Mouse (Mus musculus): ENCODE results near the gene Ces2e.
"Not testable (repeated sequence)": the region's sequence is repeated elsewhere in the genome, so short reads cannot be mapped to it uniquely, and the experiment has no call there.

Gene Ces2e

DNA sequence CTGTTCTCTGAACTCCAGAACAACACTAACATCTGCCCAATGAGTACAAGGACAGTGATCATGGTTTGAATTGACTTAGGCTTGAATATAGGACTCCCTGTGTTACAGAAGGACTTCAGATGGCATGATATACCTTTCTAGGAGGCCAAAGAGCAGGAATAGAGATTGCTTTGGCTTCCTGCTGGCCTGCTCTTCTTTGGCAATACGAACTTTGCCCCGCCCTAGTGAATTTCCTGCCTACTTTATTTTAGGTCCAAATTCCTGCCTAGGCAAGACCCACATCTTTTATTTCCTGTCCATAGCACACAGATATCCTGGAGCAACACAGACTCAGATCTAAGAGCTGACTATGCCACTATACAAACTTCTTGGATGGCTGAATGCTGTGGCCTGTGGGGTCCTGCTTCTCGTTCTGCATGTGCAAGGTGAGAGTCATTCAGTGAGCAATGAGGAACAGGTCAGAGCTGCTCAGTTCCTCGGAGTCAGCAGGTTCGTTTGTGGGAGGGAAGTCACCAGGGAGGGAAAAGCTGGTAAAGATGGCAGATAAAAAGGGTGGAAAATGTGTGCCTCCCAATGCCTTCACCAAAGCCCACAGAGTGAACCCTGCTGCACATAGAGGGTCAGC, at the start of gene Ces2e:
Ces2e (plus strand) TSS at position 289 of the 625 bp plus-strand sequence.
- in situ Hi-C loops (cut with MboI; ENCODE audit: unreplicated experiment in 2 of 2): loop anchor here in 1 of 2 experiments (25.0 kb wide), 1 partner anchor 114 kb away; no protein-coding TSS in a partner anchor

DNA sequence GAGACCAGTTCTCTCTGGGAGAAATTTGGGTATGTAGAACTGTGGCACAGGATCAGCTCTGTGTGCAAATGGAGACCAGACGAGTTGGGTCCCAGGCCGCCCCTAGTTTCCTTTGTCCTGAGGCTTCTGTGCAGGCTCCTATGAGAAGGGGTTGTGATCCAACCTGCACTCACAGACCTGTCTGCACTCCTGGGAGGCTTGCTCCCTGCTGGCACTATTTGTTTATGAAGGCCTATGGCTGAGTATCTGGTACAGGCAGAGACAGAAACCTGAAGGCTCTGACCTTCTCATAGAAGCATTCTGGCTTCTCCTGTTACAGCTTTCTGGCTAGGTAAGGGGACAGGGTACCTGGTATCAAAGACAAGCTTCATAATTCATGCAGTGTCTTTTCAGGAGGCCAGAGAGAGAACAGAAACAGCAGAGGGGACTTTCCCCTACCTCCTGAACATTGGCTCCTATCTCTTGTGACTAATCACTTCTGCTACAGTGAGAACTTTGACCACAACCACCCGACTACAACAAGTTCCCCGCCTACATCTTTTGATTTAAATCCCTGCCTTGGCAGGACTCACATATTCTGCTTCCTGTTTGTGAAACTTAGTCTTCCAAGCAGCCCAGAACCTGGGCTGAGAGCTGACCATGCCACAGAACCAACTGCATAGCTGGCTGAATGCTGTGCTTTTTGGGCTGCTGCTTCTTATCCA, 39.7 kb upstream of the Ces2e start:
- in situ Hi-C loops (cut with MboI; ENCODE audit: unreplicated experiment in 2 of 2): not testable (repeated sequence)

DNA sequence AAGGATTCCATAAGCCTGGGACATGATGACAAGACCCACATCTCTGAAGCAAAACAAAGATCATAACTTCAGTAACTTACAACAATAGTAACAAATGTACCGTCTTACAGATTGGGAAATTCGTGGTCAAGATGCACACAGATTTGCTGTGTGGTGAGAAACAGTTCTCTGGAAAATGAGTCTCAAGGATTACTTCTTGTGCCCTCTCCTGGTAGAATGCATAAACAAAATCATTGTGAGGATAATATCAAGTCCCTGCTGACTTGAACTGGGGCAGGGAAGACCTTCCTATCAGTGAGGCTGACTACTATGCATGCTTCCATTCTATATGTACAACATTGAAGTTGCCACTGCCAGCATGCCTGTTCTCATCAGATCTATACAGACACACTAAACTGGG, 24.3 kb upstream of the Ces2e start:
- in situ Hi-C loops (cut with MboI; ENCODE audit: unreplicated experiment in 2 of 2): loop anchor here in 1 of 2 experiments (10.0 kb wide), 1 partner anchor 217 kb away; no protein-coding TSS in a partner anchor

DNA sequence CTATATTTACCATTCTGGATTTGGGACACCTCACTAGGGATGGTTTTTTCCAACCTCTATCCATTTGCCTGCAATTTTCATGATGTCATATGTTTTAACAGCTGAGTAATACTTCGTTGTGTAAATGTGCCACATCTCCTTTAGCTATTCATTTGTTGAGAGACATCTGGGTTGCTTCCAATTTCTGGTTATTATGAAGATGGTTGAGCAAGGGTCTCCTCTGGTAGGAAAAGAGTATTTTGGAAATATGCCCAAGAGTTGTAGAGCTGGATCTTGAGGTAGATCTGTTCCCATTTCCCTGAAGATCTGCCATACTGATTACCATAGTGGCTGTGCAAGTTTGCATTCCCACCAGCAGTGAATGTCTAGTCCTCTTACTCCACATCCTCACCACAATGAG, 18.9 kb upstream of the Ces2e start:
- in situ Hi-C loops (cut with MboI; ENCODE audit: unreplicated experiment in 2 of 2): loop anchor here in 1 of 2 experiments (10.0 kb wide), 1 partner anchor 222 kb away; no protein-coding TSS in a partner anchor

DNA sequence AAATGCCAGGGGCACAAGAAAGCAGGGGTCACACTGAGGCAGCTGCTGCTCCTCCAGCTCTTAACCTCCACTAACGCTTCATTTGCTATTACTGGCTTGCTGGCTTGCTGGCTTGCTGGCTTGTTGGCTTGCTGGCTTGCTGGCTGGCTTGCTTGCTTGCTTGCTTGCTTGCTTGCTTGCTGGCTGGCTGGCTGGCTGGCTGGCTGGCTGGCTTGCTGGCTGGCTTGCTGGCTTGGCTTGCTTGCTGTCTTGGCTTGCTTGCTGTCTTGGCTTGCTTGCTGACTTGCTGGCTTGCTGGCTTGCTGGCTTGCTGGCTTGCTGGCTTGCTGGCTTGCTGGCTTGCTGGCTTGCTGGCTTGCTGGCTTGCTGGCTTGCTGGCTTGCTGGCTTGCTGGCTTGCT, 17.0 kb upstream of the Ces2e start:
- in situ Hi-C loops (cut with MboI; ENCODE audit: unreplicated experiment in 2 of 2): loop anchor here in 1 of 2 experiments (10.0 kb wide), 1 partner anchor 224 kb away; no protein-coding TSS in a partner anchor

DNA sequence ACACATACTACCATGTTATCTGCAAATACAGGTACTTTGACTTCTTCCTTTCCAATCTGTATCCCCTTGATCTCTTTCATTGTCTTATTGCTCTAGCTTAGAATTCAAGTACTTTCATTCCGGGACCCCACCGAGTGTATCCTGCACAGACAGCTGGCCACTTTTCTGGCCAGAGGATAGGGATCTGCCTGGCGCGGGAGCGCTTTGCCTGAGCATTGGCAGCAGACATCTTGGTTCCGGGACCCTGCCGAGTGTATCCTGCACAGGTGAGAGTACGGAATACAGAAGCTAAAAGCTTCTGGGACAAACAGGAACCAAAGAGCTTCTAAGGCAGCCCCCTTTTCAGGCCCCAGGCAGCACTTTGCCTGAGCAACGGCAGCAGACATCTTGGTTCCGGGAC, 16.4 kb upstream of the Ces2e start:
- in situ Hi-C loops (cut with MboI; ENCODE audit: unreplicated experiment in 2 of 2): loop anchor here in 1 of 2 experiments (10.0 kb wide), 1 partner anchor 225 kb away; no protein-coding TSS in a partner anchor

DNA sequence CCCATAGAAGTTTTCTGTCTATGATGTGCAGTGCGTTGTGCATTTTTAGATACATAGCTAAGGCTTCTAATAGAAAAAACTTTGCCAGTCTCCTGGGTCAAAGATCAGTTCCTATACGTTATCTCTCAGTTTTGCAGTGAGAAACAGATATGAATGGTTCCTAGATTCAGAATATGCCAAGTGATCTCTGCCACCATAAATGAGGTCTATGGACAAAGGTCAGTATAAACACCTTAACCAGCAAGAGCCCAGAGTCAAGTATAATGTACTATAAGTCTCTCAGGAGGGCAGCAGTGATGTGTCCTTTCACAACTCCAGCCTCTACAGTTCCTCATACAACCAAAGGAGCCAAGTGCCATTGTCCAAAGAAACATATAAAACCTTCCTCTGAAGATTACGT, 1.2 kb downstream of the Ces2e start:
- in situ Hi-C loops (cut with MboI; ENCODE audit: unreplicated experiment in 2 of 2): loop anchor here in 1 of 2 experiments (25.0 kb wide), 1 partner anchor 115 kb away; no protein-coding TSS in a partner anchor

DNA sequence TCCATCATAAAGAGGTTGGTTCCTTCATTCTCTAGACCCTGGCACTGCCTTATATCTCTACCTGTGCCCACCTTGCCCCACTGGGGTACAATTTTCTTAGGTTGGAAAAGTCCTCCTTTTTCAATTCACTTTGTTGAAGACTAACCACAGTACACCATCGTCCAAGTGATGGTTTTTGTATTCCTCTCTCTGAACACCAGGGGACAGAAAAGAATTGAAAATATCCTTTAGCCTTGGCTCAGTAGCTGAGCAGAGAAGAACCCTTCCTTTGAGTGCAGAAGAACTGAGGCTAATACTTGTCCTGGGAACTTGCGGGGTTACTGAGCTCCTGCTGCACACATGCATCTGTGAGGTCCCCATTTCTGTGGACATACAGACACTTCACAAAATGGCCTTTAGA, 18.6 kb downstream of the Ces2e start:
- in situ Hi-C loops (cut with MboI; ENCODE audit: unreplicated experiment in 2 of 2): loop anchor here in 1 of 2 experiments (25.0 kb wide), 1 partner anchor 132 kb away; no protein-coding TSS in a partner anchor

DNA sequence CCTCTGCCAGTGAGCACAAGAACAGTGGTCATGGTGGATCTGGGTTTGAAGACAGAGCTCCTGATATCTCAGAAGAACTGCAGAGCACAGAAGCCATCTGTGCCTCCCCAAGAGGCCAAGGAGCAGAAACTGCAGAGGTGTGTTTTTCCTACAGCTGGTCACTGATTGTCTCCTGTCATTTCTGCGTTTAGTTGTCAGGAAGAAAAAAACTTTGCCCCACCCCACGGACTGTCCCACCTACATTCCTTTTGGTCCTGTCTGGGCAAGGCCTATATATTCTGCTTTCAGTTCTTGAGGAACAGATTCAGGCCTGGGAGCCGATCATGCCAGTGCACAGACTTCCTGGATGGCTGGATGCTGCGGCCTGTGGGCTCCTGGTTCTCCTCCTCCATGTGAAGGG, 21.0 kb downstream of the Ces2e start, which contains the start of gene Ces2f:
Ces2f (plus strand) TSS at position 301 of the 400 bp plus-strand sequence.
- in situ Hi-C loops (cut with MboI; ENCODE audit: unreplicated experiment in 2 of 2): loop anchor here in 1 of 2 experiments (25.0 kb wide), 1 partner anchor 135 kb away; no protein-coding TSS in a partner anchor

DNA sequence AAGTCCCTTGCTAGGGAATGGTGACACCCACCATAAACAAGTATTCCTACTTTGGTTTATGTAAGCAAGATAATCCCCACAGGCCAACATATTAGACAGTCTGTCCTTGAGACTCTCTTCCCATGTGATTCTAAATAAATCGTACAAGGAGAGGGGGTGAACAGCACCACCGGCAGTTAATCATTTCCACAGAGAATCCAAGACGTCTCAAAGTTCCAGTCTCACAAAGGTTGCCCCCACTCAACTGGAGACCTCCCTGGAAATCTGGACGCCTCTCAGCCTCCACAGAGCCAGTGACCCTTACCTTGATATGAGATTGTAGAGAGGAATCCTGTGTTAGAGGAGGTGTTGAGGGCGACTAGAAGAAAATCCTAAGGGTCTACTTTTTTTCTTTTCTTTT, 23.0 kb downstream of the Ces2e start:
- in situ Hi-C loops (cut with MboI; ENCODE audit: unreplicated experiment in 2 of 2): loop anchor here in 1 of 2 experiments (25.0 kb wide), 1 partner anchor 137 kb away; no protein-coding TSS in a partner anchor

DNA sequence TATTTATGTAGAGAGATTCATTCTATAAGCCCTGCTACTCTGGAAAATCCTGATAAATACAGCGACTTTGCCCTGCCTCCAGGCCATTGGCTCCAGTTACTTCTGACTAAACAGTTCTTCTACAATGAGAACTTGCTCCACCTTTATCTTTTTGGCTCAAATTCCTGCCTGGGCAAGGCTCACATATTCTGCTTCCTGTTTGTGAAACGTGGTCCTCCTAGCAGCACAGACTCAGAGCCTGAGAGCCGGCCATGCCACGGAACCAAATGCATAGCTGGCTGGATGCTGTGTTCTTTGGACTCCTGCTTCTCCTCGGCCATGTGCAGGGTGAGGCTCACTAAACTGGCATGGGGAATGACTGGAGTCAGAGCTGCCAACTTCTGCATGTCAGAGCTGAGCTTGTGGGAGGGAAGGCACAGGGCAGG, 35.5 kb downstream of the Ces2e start, which contains the start of gene Ces2g:
Ces2g (plus strand) TSS at position 182 of the 425 bp plus-strand sequence.
- in situ Hi-C loops (cut with MboI; ENCODE audit: unreplicated experiment in 2 of 2): no loop called here

DNA sequence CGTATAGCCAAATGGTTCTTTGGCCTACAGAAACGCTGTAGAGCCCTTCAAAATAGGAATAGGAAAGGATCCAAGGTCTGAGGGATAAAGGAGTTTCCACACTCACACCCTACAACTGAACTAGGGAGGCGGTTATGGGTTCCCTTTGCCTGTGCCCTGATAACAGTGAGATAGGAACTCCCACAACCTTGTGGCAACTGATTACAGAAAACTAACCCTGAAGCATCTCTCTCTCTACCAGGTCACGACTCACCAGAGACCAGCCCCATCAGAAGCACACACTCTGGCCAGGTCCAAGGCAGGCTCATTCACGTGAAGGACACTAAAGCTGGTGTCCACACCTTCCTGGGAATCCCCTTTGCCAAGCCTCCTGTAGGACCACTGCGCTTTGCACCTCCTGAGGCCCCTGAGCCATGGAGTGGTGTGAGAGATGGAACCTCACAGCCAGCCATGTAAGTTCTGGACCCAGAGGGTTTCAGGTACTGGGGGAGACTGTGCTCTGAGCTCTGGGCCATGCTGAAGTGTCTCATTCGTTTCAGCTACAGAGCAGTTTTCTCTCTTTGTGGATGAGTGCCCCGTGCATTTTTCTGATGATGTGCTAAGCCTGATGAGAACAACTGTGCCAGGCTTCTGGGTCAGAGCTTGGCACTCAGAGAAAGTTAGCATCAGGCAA, 36.3 kb downstream of the Ces2e start:
- in situ Hi-C loops (cut with MboI; ENCODE audit: unreplicated experiment in 2 of 2): no loop called here

DNA sequence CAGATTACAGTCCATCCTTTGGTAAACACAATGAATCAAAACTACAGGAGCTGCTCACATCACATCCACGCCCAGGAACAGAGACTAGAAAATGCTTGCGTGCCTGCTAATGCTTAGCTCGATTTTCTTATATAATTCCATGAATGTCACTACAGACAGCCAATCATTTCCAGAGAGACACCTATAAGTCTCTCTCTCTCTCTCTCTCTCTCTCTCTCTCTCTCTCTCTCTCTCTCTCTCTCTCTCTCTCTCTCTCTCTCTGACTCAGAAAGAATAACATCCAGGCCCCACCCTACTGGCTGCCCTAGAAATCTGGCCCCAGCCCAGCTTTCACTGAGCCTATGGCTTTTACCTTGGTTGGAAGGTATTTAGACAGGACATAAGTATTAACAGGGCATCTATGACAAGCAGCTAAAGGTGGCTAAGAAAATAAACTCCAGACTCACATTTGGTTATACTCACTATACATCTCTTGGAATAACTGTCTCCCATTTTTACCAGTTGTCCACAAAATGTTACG, 37.4 kb downstream of the Ces2e start:
- in situ Hi-C loops (cut with MboI; ENCODE audit: unreplicated experiment in 2 of 2): no loop called here

DNA sequence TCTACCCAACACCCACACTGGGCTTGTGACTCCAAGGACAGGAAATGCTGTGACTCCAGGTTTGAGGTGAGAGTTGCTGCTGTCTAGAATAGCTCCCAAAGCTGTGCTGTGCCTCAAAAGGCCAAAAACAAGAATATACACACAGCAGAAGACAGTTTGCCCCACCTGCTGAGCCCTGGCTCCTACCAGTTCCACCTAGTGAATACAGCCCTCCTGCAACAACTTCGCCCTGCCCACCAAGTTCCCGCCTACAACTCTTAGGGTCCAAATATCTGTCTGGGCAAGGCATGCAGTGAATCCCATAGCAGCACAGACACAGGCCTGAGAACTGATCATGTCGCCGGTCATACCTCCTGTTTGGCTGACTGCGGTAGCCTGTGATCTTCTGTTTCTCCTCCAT, 58.1 kb downstream of the Ces2e start:
- in situ Hi-C loops (cut with MboI; ENCODE audit: unreplicated experiment in 2 of 2): no loop called here

Measured in v-Abl transformed pro-B cells (cell line).